Mouse (Mus musculus): ENCODE measurements around the gene Arl6ip4. TPM values are rescaled to one million over a fixed set of nuclear protein-coding genes. Genes with fewer than 3 reads are reported as not detected.

Arl6ip4 gene
- polyA plus RNA-seq, 1 experiment: 31.5 TPM

- H3K4me3 ChIP-seq (ENCODE audit: insufficient read depth, low read depth, low read length): no peak overlapping the region
- H3K36me3 ChIP-seq (ENCODE audit: control insufficient read depth, insufficient read depth, low read length): no peaks in the 10 kb centered on the region
- TF ChIP-seq POLR2A (IDR thresholded peaks at IDR 0.05; ENCODE audit: low read depth, low read length) (no peak), CTCF (conservative IDR thresholded peaks at IDR 0.05; ENCODE audit: insufficient read depth, insufficient read length, low read depth, low read length) (peak; percentile 99)
- WGBS: 39% methylated on average over 11 of the region's 11 CpGs
- no peak overlapping the region for H3K27ac ChIP-seq (ENCODE audit: insufficient read depth, low read depth, low read length)
- H3K4me1 ChIP-seq (ENCODE audit: control insufficient read depth, insufficient read depth, low read length): no peaks in the 10 kb centered on the region
- DNase-seq: peak; percentile 88
- no peaks in the 10 kb centered on the region for H3K27me3 ChIP-seq (replicated peaks; ENCODE audit: control insufficient read depth, insufficient read depth, low read length)
Measured at GRCm38 (mm10) chr5:124084588-124085173, 31.2 kb upstream of the Arl6ip4 start.

DNA sequence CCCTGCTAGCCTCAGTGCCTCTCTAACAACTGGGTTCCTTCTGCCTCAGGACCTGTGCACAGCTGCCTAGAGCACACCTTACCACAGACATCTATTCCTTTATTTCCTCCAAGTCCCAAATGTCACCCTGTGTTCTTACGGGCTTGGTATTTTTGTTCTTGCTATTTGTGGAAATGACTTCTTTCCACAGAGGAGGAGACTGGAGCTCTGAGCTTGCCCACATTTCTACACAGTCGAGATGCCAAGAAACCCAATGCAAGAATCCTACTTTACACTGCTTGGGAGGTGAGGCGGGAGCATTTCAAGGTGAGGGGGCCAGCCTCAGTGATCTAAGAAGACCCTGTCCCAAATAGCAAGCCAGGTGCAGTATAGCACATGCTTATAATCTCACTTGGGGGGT is 30.4 kb upstream of the Arl6ip4 start:
- no peak for DNase-seq
- Histone ChIP-seq H3K4me1 (ENCODE audit: control insufficient read depth, insufficient read depth, low read length) (no peaks in the 10 kb centered on the region), H3K27me3 (replicated peaks; ENCODE audit: control insufficient read depth, insufficient read depth, low read length) (no peaks in the 10 kb centered on the region), H3K27ac (ENCODE audit: insufficient read depth, low read depth, low read length) (no peak overlapping the region), H3K36me3 (ENCODE audit: control insufficient read depth, insufficient read depth, low read length) (no peaks in the 10 kb centered on the region), H3K4me3 (ENCODE audit: insufficient read depth, low read depth, low read length) (no peak overlapping the region)
- TF ChIP-seq CTCF (conservative IDR thresholded peaks at IDR 0.05; ENCODE audit: insufficient read depth, insufficient read length, low read depth, low read length) (no peak), POLR2A (IDR thresholded peaks at IDR 0.05; ENCODE audit: low read depth, low read length) (no peak)
- WGBS: 74% methylated on average over 3 of the region's 3 CpGs

DNA sequence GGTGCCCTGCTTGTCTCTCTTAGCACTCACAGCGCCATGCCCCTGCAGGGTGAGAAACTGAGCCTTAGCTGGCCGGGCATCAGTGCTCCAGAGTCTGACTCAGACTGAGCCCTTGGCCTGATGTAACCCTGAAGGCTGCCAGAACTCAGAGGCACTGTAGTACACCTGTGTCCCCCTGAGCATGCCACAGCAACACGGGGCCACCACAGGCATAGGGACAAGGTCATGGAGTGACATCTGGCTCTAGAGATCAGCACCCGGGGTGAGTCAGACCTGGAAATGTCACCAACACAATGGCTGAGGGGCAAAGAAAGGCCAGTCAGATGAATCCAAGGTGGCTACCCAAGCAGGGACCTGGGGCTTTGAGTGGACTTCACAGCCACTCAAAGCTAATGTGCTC is 29.0 kb upstream of the Arl6ip4 start:
- TF ChIP-seq CTCF (conservative IDR thresholded peaks at IDR 0.05; ENCODE audit: insufficient read depth, insufficient read length, low read depth, low read length): no peak
- TF ChIP-seq POLR2A (IDR thresholded peaks at IDR 0.05; ENCODE audit: low read depth, low read length): no peak
- Histone ChIP-seq H3K4me3 (ENCODE audit: insufficient read depth, low read depth, low read length) (no peak overlapping the region), H3K36me3 (ENCODE audit: control insufficient read depth, insufficient read depth, low read length) (no peaks in the 10 kb centered on the region), H3K27ac (ENCODE audit: insufficient read depth, low read depth, low read length) (no peak overlapping the region), H3K4me1 (ENCODE audit: control insufficient read depth, insufficient read depth, low read length) (no peaks in the 10 kb centered on the region), H3K27me3 (replicated peaks; ENCODE audit: control insufficient read depth, insufficient read depth, low read length) (no peaks in the 10 kb centered on the region)
- DNase-seq: no peak
- 82% methylated on average over 4 of the region's 4 CpGs for WGBS

DNA sequence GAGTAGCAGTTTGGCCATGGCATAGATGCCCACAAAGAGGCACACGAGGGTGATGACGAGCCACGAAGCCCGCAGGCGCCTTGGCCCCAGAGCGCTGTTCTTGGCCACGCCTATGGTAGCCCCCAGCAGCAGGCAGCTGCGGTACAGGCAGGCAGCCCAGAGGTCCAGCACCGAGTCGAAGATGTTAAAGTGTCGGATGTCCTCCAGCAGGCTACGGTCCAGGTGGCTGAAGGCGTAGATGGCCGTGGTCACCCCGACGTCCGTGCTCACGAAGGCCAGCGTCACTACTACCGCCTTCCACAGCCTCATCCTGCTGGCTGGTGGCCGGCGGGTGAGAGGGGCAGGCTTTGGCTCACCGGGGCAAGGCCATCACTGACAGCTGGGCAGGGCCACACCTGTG is 26.0 kb upstream of the Arl6ip4 start:
- H3K36me3 ChIP-seq (ENCODE audit: control insufficient read depth, insufficient read depth, low read length): no peaks in the 10 kb centered on the region
- no peak for DNase-seq
- H3K4me1 ChIP-seq (ENCODE audit: control insufficient read depth, insufficient read depth, low read length): peaks cover 6% of the 10 kb centered on the region
- H3K4me3 ChIP-seq (ENCODE audit: insufficient read depth, low read depth, low read length): no peak overlapping the region
- 85% methylated on average over 23 of the region's 23 CpGs for WGBS
- TF ChIP-seq CTCF (conservative IDR thresholded peaks at IDR 0.05; ENCODE audit: insufficient read depth, insufficient read length, low read depth, low read length): no peak
- TF ChIP-seq POLR2A (IDR thresholded peaks at IDR 0.05; ENCODE audit: low read depth, low read length): no peak
- no peak overlapping the region for H3K27ac ChIP-seq (ENCODE audit: insufficient read depth, low read depth, low read length)
- H3K27me3 ChIP-seq (replicated peaks; ENCODE audit: control insufficient read depth, insufficient read depth, low read length): no peaks in the 10 kb centered on the region

- WGBS: 67% methylated on average over 9 of the region's 9 CpGs
- TF ChIP-seq POLR2A (IDR thresholded peaks at IDR 0.05; ENCODE audit: low read depth, low read length) (no peak), CTCF (conservative IDR thresholded peaks at IDR 0.05; ENCODE audit: insufficient read depth, insufficient read length, low read depth, low read length) (no peak)
- no peaks in the 10 kb centered on the region for H3K27me3 ChIP-seq (replicated peaks; ENCODE audit: control insufficient read depth, insufficient read depth, low read length)
- peaks cover 9% of the 10 kb centered on the region for H3K4me1 ChIP-seq (ENCODE audit: control insufficient read depth, insufficient read depth, low read length)
- H3K36me3 ChIP-seq (ENCODE audit: control insufficient read depth, insufficient read depth, low read length): no peaks in the 10 kb centered on the region
- no peak for DNase-seq
- no peak overlapping the region for H3K4me3 ChIP-seq (ENCODE audit: insufficient read depth, low read depth, low read length)
- H3K27ac ChIP-seq (ENCODE audit: insufficient read depth, low read depth, low read length): no peak overlapping the region
Measured at GRCm38 (mm10) chr5:124091951-124092406, 23.9 kb upstream of the Arl6ip4 start.

DNA sequence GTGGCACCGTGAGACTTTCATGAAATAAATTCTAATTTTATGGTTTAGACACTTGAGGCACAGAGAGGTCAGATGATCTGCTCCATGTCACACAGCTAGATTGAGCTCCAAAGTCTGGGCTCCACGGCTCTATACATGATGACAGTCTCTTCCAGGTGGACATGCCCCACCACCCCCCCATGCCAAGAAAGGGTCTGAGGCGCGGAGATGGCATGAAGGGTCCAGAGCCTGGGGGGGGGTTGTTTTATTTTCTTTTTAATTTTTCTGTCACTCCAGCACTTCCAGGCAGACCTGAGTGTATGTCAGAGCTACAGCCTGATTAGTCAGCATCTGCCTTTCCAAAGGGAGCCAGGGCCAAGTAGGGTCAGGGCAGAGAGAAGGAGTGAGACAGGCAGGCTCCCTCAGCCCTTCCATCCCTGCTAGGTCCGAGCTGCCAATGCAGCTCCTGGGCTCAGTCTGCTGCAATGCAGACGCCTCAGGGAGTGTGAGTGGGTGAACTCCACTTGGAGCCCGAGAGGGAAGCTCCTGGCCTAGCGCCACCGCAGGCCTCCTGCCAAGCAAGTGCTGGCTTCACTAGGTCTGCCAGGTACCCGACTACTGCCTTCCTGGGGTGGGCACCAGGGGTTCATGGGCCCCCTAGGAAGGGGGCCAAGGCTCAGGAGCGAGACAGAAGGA is 22.6 kb upstream of the Arl6ip4 start:
- no peaks in the 10 kb centered on the region for H3K36me3 ChIP-seq (ENCODE audit: control insufficient read depth, insufficient read depth, low read length)
- 43% methylated on average over 11 of the region's 11 CpGs for WGBS
- TF ChIP-seq CTCF (conservative IDR thresholded peaks at IDR 0.05; ENCODE audit: insufficient read depth, insufficient read length, low read depth, low read length) (no peak), POLR2A (IDR thresholded peaks at IDR 0.05; ENCODE audit: low read depth, low read length) (no peak)
- H3K4me1 ChIP-seq (ENCODE audit: control insufficient read depth, insufficient read depth, low read length): peaks cover 9% of the 10 kb centered on the region
- no peaks in the 10 kb centered on the region for H3K27me3 ChIP-seq (replicated peaks; ENCODE audit: control insufficient read depth, insufficient read depth, low read length)
- H3K4me3 ChIP-seq (ENCODE audit: insufficient read depth, low read depth, low read length): no peak overlapping the region
- DNase-seq: peak; percentile 90
- H3K27ac ChIP-seq (ENCODE audit: insufficient read depth, low read depth, low read length): no peak overlapping the region

GRCm38 (mm10) chr5:124093852-124094604 is 21.9 kb upstream of the Arl6ip4 start:
- Histone ChIP-seq H3K4me3 (ENCODE audit: insufficient read depth, low read depth, low read length) (no peak overlapping the region), H3K27me3 (replicated peaks; ENCODE audit: control insufficient read depth, insufficient read depth, low read length) (no peaks in the 10 kb centered on the region), H3K4me1 (ENCODE audit: control insufficient read depth, insufficient read depth, low read length) (peaks cover 9% of the 10 kb centered on the region), H3K36me3 (ENCODE audit: control insufficient read depth, insufficient read depth, low read length) (no peaks in the 10 kb centered on the region), H3K27ac (ENCODE audit: insufficient read depth, low read depth, low read length) (no peak overlapping the region)
- WGBS: 87% methylated on average over 12 of the region's 12 CpGs
- no peak for DNase-seq
- TF ChIP-seq CTCF (conservative IDR thresholded peaks at IDR 0.05; ENCODE audit: insufficient read depth, insufficient read length, low read depth, low read length): no peak
- TF ChIP-seq POLR2A (IDR thresholded peaks at IDR 0.05; ENCODE audit: low read depth, low read length): no peak
